In genomic region chr7:125865234-125865633, GRCm38 (mm10) we compare ENCODE assay signal across 15 mouse cellular contexts.
DNase-seq lines count a peak whose midpoint lies in the region; ATAC-seq lines count a peak whose summit lies in the region.
"Had no signal": no experiment of that assay in that cellular context is flagged by ENCODE, and none has a peak within 500 bp of the region (broad histone marks: within the 10 kb centered on the region; RNA-seq: fewer than 3 reads in every experiment).

No protein-coding gene starts in this region.

- H3K4me3 ChIP-seq in neural tube, embryonic 13.5 days: no peak overlapping the region
- H3K4me3 ChIP-seq: embryonic facial prominence, embryonic 13.5 days; heart, embryonic 10.5 days; limb, embryonic 12.5 days had no signal

- WGBS in neural tube, embryonic 13.5 days: 14% methylated on average over 11 of the region's 11 CpGs

- peak overlapping the region; percentile 86 for H3K27ac ChIP-seq in neural tube, embryonic 13.5 days (replicated peaks)
- H3K27ac ChIP-seq: embryonic facial prominence, embryonic 13.5 days; macrophage had no signal

- H3K4me2 ChIP-seq in neural tube, embryonic 13.5 days: no peak overlapping the region
- H3K4me2 ChIP-seq: embryonic facial prominence, embryonic 13.5 days; limb, embryonic 12.5 days had no signal

- 0 out of 2 replicates have a peak, but pooled peaks cover 4% of the 10 kb centered on the region for H3K36me3 ChIP-seq in neural tube, embryonic 13.5 days

- intact Hi-C loops in left cerebral cortex, postnatal 4 days (cut with DNase I): no loop called here

- peaks cover 33% of the 10 kb centered on the region for H3K4me1 ChIP-seq in neural tube, embryonic 13.5 days (replicated peaks)
- H3K4me1 ChIP-seq: embryonic facial prominence, embryonic 13.5 days had no signal

- peak overlapping the region; percentile 52 for H3K9ac ChIP-seq in neural tube, embryonic 13.5 days
- H3K9ac ChIP-seq: embryonic facial prominence, embryonic 13.5 days; limb, embryonic 12.5 days had no signal

- no peaks in the 10 kb centered on the region for H3K9me3 ChIP-seq in neural tube, embryonic 13.5 days
- H3K9me3 ChIP-seq: embryonic facial prominence, embryonic 13.5 days; heart, embryonic 10.5 days; limb, embryonic 12.5 days had no signal

- H3K27me3 ChIP-seq in neural tube, embryonic 13.5 days: no peaks in the 10 kb centered on the region
- H3K27me3 ChIP-seq: embryonic facial prominence, embryonic 13.5 days had no signal

- peak; percentile 72 to 84 for DNase-seq in adrenal gland, adult (ENCODE audit: inconsistent age in 2 of 2, low spot score in 1 of 2)
- no peak for DNase-seq in adrenal gland, adult 18-20 months (ENCODE audit: low spot score in 2 of 2)
- DNase-seq in kidney, postnatal 10 days: peak; percentile 34
- no peak for DNase-seq in kidney, adult 18-20 months
- peak; percentile 68 for DNase-seq in embryo, embryonic 11 days
- no peak for DNase-seq in left cerebral cortex, postnatal 4 days
- no peak for DNase-seq in cerebellum, adult 9-10 months
- DNase-seq: cerebellum, adult 11 months; heart, postnatal 4 days; thymus, postnatal 4 days had no signal

- peak; percentile 87 for ATAC-seq in neural tube, embryonic 13.5 days (ENCODE audit: low read depth)

Comparison
In these comparisons a context has a peak if more than half of its experiments do, and no peak if none do; other contexts are left out.
1. DNase-seq: peak in adrenal gland, adult (2 of 2), kidney, postnatal 10 days (single experiment) and embryo, embryonic 11 days (single experiment); none in adrenal gland, adult 18-20 months (0 of 2), kidney, adult 18-20 months (single experiment), left cerebral cortex, postnatal 4 days (single experiment) and cerebellum, adult 9-10 months (single experiment).